Mouse (Mus musculus) erythroblast, adult 5-6 weeks (primary cell): ENCODE measurements at regions not wholly inside any gene's neighbourhood (a gene's known extent, or its start where the extent isn't known, plus 50 kb on each side); places are given as distances from the start of the nearest gene placed in this dataset.
"Not testable (repeated sequence)": the region's sequence is repeated elsewhere in the genome, so short reads cannot be mapped to it uniquely, and the experiment has no call there.

ENCODE experiments used
- ATAC-seq: replicated peaks from 2 replicates; pipeline ENCODE4 v1.8.0; 2016; ENCODE audit warnings: moderate number of reproducible peaks, mild to moderate bottlenecking, moderate TSS enrichment, inconsistent platforms; ENCODE audit not compliant: poor library complexity, low FRiP score, severe bottlenecking

GRCm38 (mm10) chr5:134046086-134046485 is 53.4 kb upstream of the Castor2 start:
- ATAC-seq, result no peak

GRCm38 (mm10) chr5:134042938-134043337 is 56.6 kb upstream of the Castor2 start:
- not testable (repeated sequence) for ATAC-seq

GRCm38 (mm10) chr5:134027316-134027966 is 72.1 kb upstream of the Castor2 start:
- no peak for ATAC-seq

GRCm38 (mm10) chr5:134019651-134020432 is 79.7 kb upstream of the Castor2 start:
- no peak for ATAC-seq

GRCm38 (mm10) chr5:134014257-134015163 is 85.0 kb upstream of the Castor2 start:
- ATAC-seq, result no peak

- no peak for ATAC-seq
These were observed 86.3 kb upstream of the Castor2 start for GRCm38 (mm10) chr5:134013206-134013605.

- no peak for ATAC-seq
These were observed 89.7 kb upstream of the Castor2 start for GRCm38 (mm10) chr5:134009843-134010242.

- ATAC-seq, result no peak
These were observed 92.3 kb upstream of the Castor2 start for GRCm38 (mm10) chr5:134007127-134007771.

GRCm38 (mm10) chr5:134006470-134007126 is 92.9 kb upstream of the Castor2 start:
- ATAC-seq, result no peak

- ATAC-seq, result no peak
These were observed 93.5 kb upstream of the Castor2 start for GRCm38 (mm10) chr5:134006001-134006400.

- ATAC-seq, result no peak
These were observed 99.4 kb upstream of the Castor2 start for GRCm38 (mm10) chr5:134000100-134000499.

- no peak for ATAC-seq
These were observed 99.8 kb upstream of the Castor2 start for GRCm38 (mm10) chr5:133999698-134000097.

- ATAC-seq, result no peak
These were observed 107.5 kb upstream of the Castor2 start for GRCm38 (mm10) chr5:133991994-133992393.

- no peak for ATAC-seq
These were observed 108.0 kb upstream of the Castor2 start for GRCm38 (mm10) chr5:133991556-133991955.

- ATAC-seq, result no peak
These were observed 116.1 kb upstream of the Castor2 start for GRCm38 (mm10) chr5:133983249-133983966.

GRCm38 (mm10) chr5:133970421-133970914 is 129.0 kb upstream of the Castor2 start:
- no peak for ATAC-seq

- no peak for ATAC-seq
These were observed 136.2 kb upstream of the Castor2 start for GRCm38 (mm10) chr5:133963301-133963700.

GRCm38 (mm10) chr5:133940841-133941240 is 158.7 kb upstream of the Castor2 start:
- no peak for ATAC-seq

GRCm38 (mm10) chr5:133940030-133940429 is 159.5 kb upstream of the Castor2 start:
- no peak for ATAC-seq
